Mouse (Mus musculus) forebrain, embryonic 15.5 days (tissue): ENCODE results near the gene Tas1r3. TPM values are rescaled to one million over a fixed set of nuclear protein-coding genes. Genes with fewer than 3 reads are reported as not detected.

Experiments
- ATAC-seq: fragments of 200-750 bp; cut with Nextera tagmentation; replicated peaks from 2 replicates; pipeline ENCODE4 v1.8.0; 2017; ENCODE audit warnings: mild to moderate bottlenecking, moderate TSS enrichment, moderate library complexity
- H3K27ac ChIP-seq: fragments of 300-500 bp; sonication (generic); replicated peaks from 2 replicates; pipeline ENCODE4 v1.5.1; 2015; ENCODE audit warnings: mild to moderate bottlenecking, inconsistent platforms
- H3K27me3 ChIP-seq: fragments of 300-500 bp; sonication (generic); 2 replicates; pipeline ENCODE4 v1.6.1; 2015; ENCODE audit warnings: inconsistent platforms
- H3K36me3 ChIP-seq: fragments of 300-500 bp; sonication (generic); 2 replicates; pipeline ENCODE4 v1.6.1; 2015; ENCODE audit warnings: mild to moderate bottlenecking, inconsistent platforms
- H3K4me1 ChIP-seq: fragments of 300-500 bp; sonication (generic); 2 replicates; pipeline ENCODE4 v1.6.1; 2015; ENCODE audit warnings: inconsistent platforms
- H3K4me2 ChIP-seq: fragments of 300-500 bp; sonication (generic); replicated peaks from 2 replicates; pipeline ENCODE4 v1.6.1; 2015; ENCODE audit warnings: mild to moderate bottlenecking, inconsistent platforms
- H3K4me3 ChIP-seq: fragments of 300-500 bp; sonication (generic); 2 replicates; pipeline ENCODE4 v1.5.1; 2015; ENCODE audit warnings: mild to moderate bottlenecking, inconsistent platforms
- H3K9ac ChIP-seq: fragments of 300-500 bp; sonication (generic); replicated peaks from 2 replicates; pipeline ENCODE4 v1.6.1; 2015; ENCODE audit warnings: mild to moderate bottlenecking, inconsistent platforms
- H3K9me3 ChIP-seq: fragments of 300-500 bp; sonication (generic); 2 replicates; pipeline ENCODE4 v1.6.1; 2016; ENCODE audit warnings: inconsistent platforms
- WGBS: fragments of 180-500 bp; shearing (Covaris S2); methylation state at CpG from one replicate; pipeline ENCODE4 v1.1.7; 2015; ENCODE audit warnings: mixed read lengths; 5-methylcytosine and 5-hydroxymethylcytosine counted together
- polyA plus RNA-seq: library from polyadenylated mRNA; unstranded; fragments of >200 nt; fragmentation: Nextera tagmentation; extraction: Ambion mirVana; gene quantifications from 2 replicates; pipeline ENCODE4 v1.2.1, GENCODE M21; 2015

Gene Tas1r3
- polyA plus RNA-seq, 1 experiment from 2014 or later: 0.64 TPM

GRCm38 (mm10) chr4:155849792-155850451 lies 13.2 kb downstream of the Tas1r3 start:
- Histone ChIP-seq H3K9me3 (no peaks in the 10 kb centered on the region), H3K27me3 (no peaks in the 10 kb centered on the region), H3K9ac (0 out of 2 replicates have a peak overlapping the region, but pooled peaks have one; percentile 90), H3K4me3 (no peak overlapping the region), H3K4me2 (no peak overlapping the region), H3K36me3 (peaks cover 11% of the 10 kb centered on the region; the same call in 1 of the 2 replicates), H3K4me1 (peaks cover 33% of the 10 kb centered on the region), H3K27ac (no peak overlapping the region)
- no peak for ATAC-seq
- WGBS: 96% methylated on average over 3 of the region's 3 CpGs

- Histone ChIP-seq H3K27ac (no peak overlapping the region), H3K9me3 (no peaks in the 10 kb centered on the region), H3K4me1 (peaks cover 33% of the 10 kb centered on the region), H3K4me3 (no peak overlapping the region), H3K27me3 (no peaks in the 10 kb centered on the region), H3K9ac (0 out of 2 replicates have a peak overlapping the region, but pooled peaks have one; percentile 90), H3K4me2 (no peak overlapping the region), H3K36me3 (peaks cover 6% of the 10 kb centered on the region; the same call in 1 of the 2 replicates)
- ATAC-seq: no peak
- 87% methylated on average over 2 of the region's 2 CpGs for WGBS
These were observed 13.8 kb downstream of the Tas1r3 start for GRCm38 (mm10) chr4:155849391-155849790.

- Histone ChIP-seq H3K4me1 (peaks cover 33% of the 10 kb centered on the region), H3K4me3 (peak overlapping the region; percentile 75), H3K27ac (no peak overlapping the region), H3K36me3 (peaks cover 1% of the 10 kb centered on the region; the same call in 1 of the 2 replicates), H3K4me2 (peak overlapping the region; percentile 92), H3K27me3 (no peaks in the 10 kb centered on the region), H3K9ac (peak overlapping the region; percentile 90), H3K9me3 (no peaks in the 10 kb centered on the region)
- no peak for ATAC-seq
- WGBS: 53% methylated on average over 7 of the region's 7 CpGs
These were observed 14.6 kb downstream of the Tas1r3 start for GRCm38 (mm10) chr4:155848434-155849095.

GRCm38 (mm10) chr4:155847591-155848352 lies 15.4 kb downstream of the Tas1r3 start:
- Histone ChIP-seq H3K27me3 (no peaks in the 10 kb centered on the region), H3K4me3 (peak overlapping the region; percentile 75), H3K4me1 (peaks cover 33% of the 10 kb centered on the region), H3K9ac (peak overlapping the region; percentile 90), H3K4me2 (peak overlapping the region; percentile 92), H3K9me3 (no peaks in the 10 kb centered on the region), H3K27ac (peak overlapping the region; percentile 73), H3K36me3 (no peaks in the 10 kb centered on the region)
- 2% methylated on average over 69 of the region's 69 CpGs for WGBS
- ATAC-seq: peak; percentile 65

GRCm38 (mm10) chr4:155846871-155847578 lies 16.1 kb downstream of the Tas1r3 start, which contains the start of gene Dvl1:
Dvl1 (plus strand) TSS chr4:155847402.
- peaks cover 33% of the 10 kb centered on the region for H3K4me1 ChIP-seq
- H3K36me3 ChIP-seq: no peaks in the 10 kb centered on the region
- no peaks in the 10 kb centered on the region for H3K9me3 ChIP-seq
- no peaks in the 10 kb centered on the region for H3K27me3 ChIP-seq
- H3K4me2 ChIP-seq: peak within 1 kb of the TSS; percentile 92
- H3K9ac ChIP-seq: peak within 1 kb of the TSS; percentile 90
- peak; percentile 89 for ATAC-seq
- 2% methylated on average over 40 of the region's 65 CpGs for WGBS
- peak within 1 kb of the TSS; percentile 75 for H3K4me3 ChIP-seq
- H3K27ac ChIP-seq: peak within 1 kb of the TSS; percentile 73

- Histone ChIP-seq H3K9me3 (no peaks in the 10 kb centered on the region), H3K4me1 (peaks cover 32% of the 10 kb centered on the region), H3K4me2 (no peak overlapping the region), H3K27ac (no peak overlapping the region), H3K27me3 (peaks cover 13% of the 10 kb centered on the region), H3K36me3 (no peaks in the 10 kb centered on the region), H3K9ac (no peak overlapping the region), H3K4me3 (no peak overlapping the region)
- WGBS: 91% methylated on average over 5 of the region's 5 CpGs
- no peak for ATAC-seq
These were observed 19.9 kb downstream of the Tas1r3 start for GRCm38 (mm10) chr4:155843231-155843630.

- Histone ChIP-seq H3K4me3 (peak overlapping the region; percentile 33; the same call in 1 of the 2 replicates), H3K9ac (no peak overlapping the region), H3K4me1 (peaks cover 25% of the 10 kb centered on the region), H3K9me3 (no peaks in the 10 kb centered on the region), H3K27me3 (peaks cover 13% of the 10 kb centered on the region), H3K27ac (no peak overlapping the region), H3K4me2 (peak overlapping the region; percentile 50; the same call in 1 of the 2 replicates), H3K36me3 (no peaks in the 10 kb centered on the region)
- 41% methylated on average over 38 of the region's 38 CpGs for WGBS
- no peak for ATAC-seq
These were observed 21.4 kb downstream of the Tas1r3 start for GRCm38 (mm10) chr4:155841651-155842270.

GRCm38 (mm10) chr4:155841003-155841454 lies 22.1 kb downstream of the Tas1r3 start:
- Histone ChIP-seq H3K9ac (peak overlapping the region; percentile 37), H3K4me3 (peak overlapping the region; percentile 33), H3K36me3 (no peaks in the 10 kb centered on the region), H3K4me1 (peaks cover 20% of the 10 kb centered on the region), H3K9me3 (no peaks in the 10 kb centered on the region), H3K4me2 (peak overlapping the region; percentile 50), H3K27me3 (peaks cover 13% of the 10 kb centered on the region), H3K27ac (no peak overlapping the region)
- ATAC-seq: no peak
- under 1% methylated on average over 32 of the region's 32 CpGs for whole genome bisulfite sequencing

- H3K27ac ChIP-seq: no peak overlapping the region
- peak; percentile 27; the same call in 1 of the 2 replicates for ATAC-seq
- H3K9me3 ChIP-seq: no peaks in the 10 kb centered on the region
- peaks cover 20% of the 10 kb centered on the region for H3K4me1 ChIP-seq
- peak overlapping the region; percentile 50 for H3K4me2 ChIP-seq
- no peaks in the 10 kb centered on the region for H3K36me3 ChIP-seq
- WGBS: 9% methylated on average over 8 of the region's 8 CpGs
- peak overlapping the region; percentile 33 for H3K4me3 ChIP-seq
- H3K9ac ChIP-seq: peak overlapping the region; percentile 37
- peaks cover 13% of the 10 kb centered on the region for H3K27me3 ChIP-seq
These were observed 22.8 kb downstream of the Tas1r3 start for GRCm38 (mm10) chr4:155840076-155841002.

- 2% methylated on average over 16 of the region's 16 CpGs for WGBS
- peaks cover 20% of the 10 kb centered on the region for H3K4me1 ChIP-seq
- ATAC-seq: peak; percentile 54; the same call in 1 of the 2 replicates
- H3K4me2 ChIP-seq: peak within 1 kb of the TSS; percentile 50
- no peak within 1 kb of the TSS for H3K27ac ChIP-seq
- peaks cover 13% of the 10 kb centered on the region for H3K27me3 ChIP-seq
- H3K36me3 ChIP-seq: 0 out of 2 replicates have a peak, but pooled peaks cover 5% of the 10 kb centered on the region
- H3K9me3 ChIP-seq: no peaks in the 10 kb centered on the region
- H3K9ac ChIP-seq: peak within 1 kb of the TSS; percentile 37; the same call in 1 of the 2 replicates
- H3K4me3 ChIP-seq: peak within 1 kb of the TSS; percentile 33
These were observed 23.7 kb downstream of the Tas1r3 start, which contains the start of gene Mxra8 for GRCm38 (mm10) chr4:155839483-155839910. Mxra8 (plus strand) TSS chr4:155839680.
